Mouse (Mus musculus) kidney, postnatal 0 days (tissue): ENCODE data around the gene Dcun1d5. TPM values are rescaled to one million over a fixed set of nuclear protein-coding genes. Genes with fewer than 3 reads are reported as not detected.

Experiments
- ATAC-seq: fragments of 200-750 bp; cut with Nextera tagmentation; replicated peaks from 2 replicates; pipeline ENCODE4 v1.8.0; 2017; ENCODE audit warnings: low read depth, moderate number of reproducible peaks, moderate TSS enrichment, moderate library complexity; ENCODE audit not compliant: low FRiP score
- DNase-seq: peaks from one replicate; pipeline ENCODE4 v3.0.0-alpha.2; 2016; ENCODE audit warnings: low spot score
- H3K27ac ChIP-seq: fragments of 300-500 bp; sonication (generic); 2 replicates; pipeline ENCODE4 v1.5.1; 2014; ENCODE audit warnings: mild to moderate bottlenecking
- H3K27me3 ChIP-seq: fragments of 300-500 bp; sonication (generic); 2 replicates; pipeline ENCODE4 v1.6.1; 2014; ENCODE audit warnings: low read length, mixed read lengths; ENCODE audit not compliant: insufficient read depth
- H3K36me3 ChIP-seq: fragments of 300-500 bp; sonication (generic); 2 replicates; pipeline ENCODE4 v1.6.1; 2014; ENCODE audit warnings: low read length, mixed read lengths; ENCODE audit not compliant: insufficient read depth
- H3K4me1 ChIP-seq: fragments of 300-500 bp; sonication (generic); replicated peaks from 2 replicates; pipeline ENCODE4 v1.6.1; 2014; ENCODE audit warnings: antibody characterized with exemption, low read length, mixed read lengths; ENCODE audit not compliant: insufficient read depth
- H3K4me2 ChIP-seq: fragments of 300-500 bp; sonication (generic); 2 replicates; pipeline ENCODE4 v1.6.1; 2014; ENCODE audit warnings: mild to moderate bottlenecking, low read length, moderate library complexity, mixed read lengths
- H3K4me3 ChIP-seq: fragments of 300-500 bp; sonication (generic); replicated peaks from 2 replicates; pipeline ENCODE4 v1.5.1; 2014; ENCODE audit warnings: low read depth, low read length
- H3K9ac ChIP-seq: fragments of 300-500 bp; sonication (generic); 2 replicates; pipeline ENCODE4 v1.6.1; 2014; ENCODE audit warnings: low read depth, low read length
- H3K9me3 ChIP-seq: fragments of 300-500 bp; sonication (generic); replicated peaks from 2 replicates; pipeline ENCODE4 v1.6.1; 2016; ENCODE audit warnings: low read length, inconsistent platforms, mixed read lengths
- CTCF ChIP-seq: IDR thresholded peaks from 2 replicates; pipeline ENCODE4 v1.5.1; 2016; ENCODE audit warnings: antibody characterized with exemption, low read depth, mild to moderate bottlenecking, moderate library complexity
- WGBS: fragments of 180-500 bp; shearing (Covaris S2); extraction: QIAGEN DNeasy Blood & Tissue Kit; methylation state at CpG from one replicate; pipeline ENCODE4 v1.1.7; 2014; 5-methylcytosine and 5-hydroxymethylcytosine counted together
- polyA plus RNA-seq: library from polyadenylated mRNA; unstranded; fragments of >200 nt; fragmentation: Nextera tagmentation; extraction: Ambion mirVana; gene quantifications from 2 replicates; pipeline ENCODE4 v1.2.1, GENCODE M21; 2015

The Dcun1d5 gene
- polyA plus RNA-seq, 1 experiment from 2014 or later, result 139 TPM

DNA sequence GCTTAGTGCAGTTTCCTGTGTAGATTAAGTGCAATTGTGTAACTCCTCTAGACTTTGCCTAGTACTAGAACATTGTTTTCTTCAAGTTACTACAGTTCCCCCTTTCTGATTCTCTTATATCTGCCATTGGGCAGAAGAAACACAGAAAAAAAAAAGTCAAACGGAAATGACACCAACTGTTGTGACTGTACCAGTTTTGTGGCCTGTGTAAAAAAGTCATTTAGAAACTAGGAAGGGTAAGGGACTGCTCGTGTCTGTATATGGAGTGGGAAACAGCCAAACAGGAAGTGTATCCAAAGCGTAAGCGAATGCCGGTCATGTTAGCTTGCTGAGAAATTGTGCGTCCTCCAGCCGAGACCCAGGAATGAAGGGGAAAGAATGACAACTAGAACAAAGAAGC lies 37.1 kb downstream of the Dcun1d5 start:
- DNase-seq, result peak; percentile 15
- no peak for TF ChIP-seq CTCF
- WGBS, result 88% methylated on average over 7 of the region's 7 CpGs

DNA sequence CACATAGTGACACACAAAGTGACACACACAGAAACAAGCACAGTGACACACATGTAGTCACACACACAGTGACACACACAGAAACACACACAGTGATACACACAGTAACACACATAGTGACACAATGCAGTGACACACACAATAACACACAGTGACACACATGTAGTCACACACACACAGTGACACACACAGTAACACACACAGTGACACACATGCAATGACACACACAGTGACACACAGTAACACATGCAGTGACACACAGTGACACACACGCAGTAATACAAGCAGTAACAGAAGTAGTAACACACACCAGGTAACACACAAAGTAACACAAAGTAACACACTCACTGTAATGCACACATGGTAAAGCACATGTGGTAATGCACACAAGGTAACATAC lies 54.3 kb downstream of the Dcun1d5 start:
- H3K4me3 ChIP-seq, result no peak overlapping the region
- H3K9ac ChIP-seq, result no peak overlapping the region
- DNase-seq (no peak), ATAC-seq (no peak)
- H3K4me2 ChIP-seq, result no peak overlapping the region
- no peak overlapping the region for H3K27ac ChIP-seq
- no peaks in the 10 kb centered on the region for H3K36me3 ChIP-seq
- no peaks in the 10 kb centered on the region for H3K9me3 ChIP-seq
- no peak for TF ChIP-seq CTCF
- no peaks in the 10 kb centered on the region for H3K4me1 ChIP-seq
- no peaks in the 10 kb centered on the region for H3K27me3 ChIP-seq
- whole genome bisulfite sequencing, result 93% methylated on average over 1 of the region's 1 CpGs

More for the DNA sequence above, 37.1 kb downstream of the Dcun1d5 start:
- no peak for ATAC-seq
- H3K9me3 ChIP-seq, result no peaks in the 10 kb centered on the region
- no peak overlapping the region for H3K4me2 ChIP-seq
- no peak overlapping the region for H3K4me3 ChIP-seq
- H3K36me3 ChIP-seq, result no peaks in the 10 kb centered on the region
- no peak overlapping the region for H3K27ac ChIP-seq
- H3K4me1 ChIP-seq, result no peaks in the 10 kb centered on the region
- H3K9ac ChIP-seq, result no peak overlapping the region
- no peaks in the 10 kb centered on the region for H3K27me3 ChIP-seq

- Histone ChIP-seq H3K4me1 (no peaks in the 10 kb centered on the region), H3K27me3 (no peaks in the 10 kb centered on the region), H3K9ac (no peak overlapping the region), H3K36me3 (no peaks in the 10 kb centered on the region), H3K27ac (no peak overlapping the region), H3K9me3 (no peaks in the 10 kb centered on the region), H3K4me3 (no peak overlapping the region), H3K4me2 (no peak overlapping the region)
- no peak for DNase-seq
- 54% methylated on average over 2 of the region's 2 CpGs for WGBS
- no peak for ATAC-seq
- TF ChIP-seq CTCF, result no peak
Observed at GRCm38 (mm10) chr9:7239967-7240366, 55.6 kb downstream of the Dcun1d5 start.

DNA sequence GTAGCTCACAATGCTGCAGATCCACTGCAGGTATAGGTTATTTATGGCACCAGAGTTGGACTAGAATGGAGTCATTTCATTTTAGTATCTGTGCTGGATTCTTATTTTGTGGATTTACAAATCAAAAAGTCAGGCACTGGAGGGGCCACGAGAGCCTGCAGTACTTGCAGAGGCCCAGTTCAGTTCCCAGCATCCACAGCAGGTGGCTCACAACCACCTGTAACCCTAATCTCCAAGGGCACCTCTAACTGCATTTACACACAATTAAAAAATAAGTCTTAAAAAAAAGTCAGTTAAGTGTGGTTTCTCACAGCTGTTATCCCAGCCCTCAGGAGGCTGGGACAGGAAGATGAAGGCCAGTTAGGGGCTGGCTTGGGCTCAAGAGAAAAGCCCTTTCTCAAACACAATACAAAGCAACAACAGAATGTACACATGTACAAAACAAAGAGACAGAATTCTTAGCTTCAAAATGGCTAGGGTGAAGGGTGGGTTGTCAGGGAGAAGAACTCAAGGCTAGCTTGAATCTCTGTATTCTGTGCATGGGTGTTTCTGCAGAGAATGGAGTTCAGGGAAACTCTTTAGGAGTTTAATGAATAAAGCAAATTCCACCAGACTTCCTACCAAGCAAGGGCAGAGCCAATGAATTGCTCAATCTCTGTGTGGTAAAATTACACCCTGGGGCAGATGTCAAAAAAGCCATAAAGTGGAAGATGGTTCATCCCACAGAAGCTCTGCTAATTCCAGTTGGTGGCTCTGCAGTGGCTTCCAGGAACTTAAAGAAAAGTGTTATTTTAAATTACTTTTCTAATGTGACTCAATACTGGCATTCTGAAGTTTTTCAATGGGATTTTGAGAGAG lies 68.7 kb downstream of the Dcun1d5 start:
- ATAC-seq (no peak), DNase-seq (no peak)
- TF ChIP-seq CTCF, result no peak
- H3K9me3 ChIP-seq, result no peaks in the 10 kb centered on the region
- H3K4me3 ChIP-seq, result no peak overlapping the region
- no peak overlapping the region for H3K4me2 ChIP-seq
- H3K27me3 ChIP-seq, result no peaks in the 10 kb centered on the region
- no peaks in the 10 kb centered on the region for H3K4me1 ChIP-seq
- H3K36me3 ChIP-seq, result no peaks in the 10 kb centered on the region
- no peak overlapping the region for H3K27ac ChIP-seq
- 65% methylated on average over 1 of the region's 1 CpGs for WGBS
- no peak overlapping the region for H3K9ac ChIP-seq

Other genes starting within 250 kb of the Dcun1d5 start
- 14.9 and 16.1 TPM in 2 replicates for gene Dync2h1, start 74 bp upstream of the Dcun1d5 start, polyA plus RNA-seq
- 0.18 and 0.33 TPM in 2 replicates for gene Mmp13, start 88.0 kb downstream of the Dcun1d5 start, polyA plus RNA-seq
- 0.06 TPM in 1 of 2 replicates, not detected in the other for gene Mmp12, start 159.9 kb downstream of the Dcun1d5 start, polyA plus RNA-seq
- gene Mmp1b, start 203.5 kb downstream of the Dcun1d5 start, polyA plus RNA-seq, result not detected in 2 replicates